Mouse (Mus musculus) forebrain, embryonic 12.5 days (tissue): ENCODE data around the gene Kazn. TPM values are rescaled to one million over a fixed set of nuclear protein-coding genes. Genes with fewer than 3 reads are reported as not detected.
A peak's percentile ranks its signal among the peaks of the same experiment; 100 is the strongest.

Source experiments
- ATAC-seq: fragments of 200-750 bp; cut with Nextera tagmentation; 2 replicates; pipeline ENCODE4 v1.8.0; 2017; ENCODE audit warnings: moderate TSS enrichment; ENCODE audit not compliant: low FRiP score
- H3K27ac ChIP-seq: fragments of 300-500 bp; sonication (generic); 2 replicates; pipeline ENCODE4 v1.5.1; 2016; ENCODE audit warnings: mild to moderate bottlenecking
- H3K27me3 ChIP-seq: fragments of 300-500 bp; sonication (generic); 2 replicates; pipeline ENCODE4 v1.6.1; 2016; ENCODE audit warnings: mild to moderate bottlenecking
- H3K36me3 ChIP-seq: fragments of 300-500 bp; sonication (generic); replicated peaks from 2 replicates; pipeline ENCODE4 v1.6.1; 2016; ENCODE audit warnings: mild to moderate bottlenecking
- H3K4me1 ChIP-seq: fragments of 300-500 bp; sonication (generic); 2 replicates; pipeline ENCODE4 v1.6.1; 2016
- H3K4me2 ChIP-seq: fragments of 300-500 bp; sonication (generic); 2 replicates; pipeline ENCODE4 v1.6.1; 2016; ENCODE audit warnings: mild to moderate bottlenecking, moderate library complexity
- H3K4me3 ChIP-seq: fragments of 300-500 bp; sonication (generic); replicated peaks from 2 replicates; pipeline ENCODE4 v1.5.1; 2016; ENCODE audit warnings: mild to moderate bottlenecking
- H3K9ac ChIP-seq: fragments of 300-500 bp; sonication (generic); 2 replicates; pipeline ENCODE4 v1.6.1; 2016; ENCODE audit warnings: mild to moderate bottlenecking
- H3K9me3 ChIP-seq: fragments of 300-500 bp; sonication (generic); 2 replicates; pipeline ENCODE4 v1.6.1; 2016
- WGBS: fragments of 180-500 bp; shearing (Covaris S2); methylation state at CpG from one replicate; pipeline ENCODE4 v1.1.7; 2016; 5-methylcytosine and 5-hydroxymethylcytosine counted together
- polyA plus RNA-seq: library from polyadenylated mRNA; unstranded; fragments of >200 nt; fragmentation: Nextera tagmentation; extraction: Ambion mirVana; gene quantifications from 2 replicates; pipeline ENCODE4 v1.2.1, GENCODE M21; 2016

Kazn gene
- polyA plus RNA-seq, 1 experiment from 2014 or later: 22.2 TPM

DNA sequence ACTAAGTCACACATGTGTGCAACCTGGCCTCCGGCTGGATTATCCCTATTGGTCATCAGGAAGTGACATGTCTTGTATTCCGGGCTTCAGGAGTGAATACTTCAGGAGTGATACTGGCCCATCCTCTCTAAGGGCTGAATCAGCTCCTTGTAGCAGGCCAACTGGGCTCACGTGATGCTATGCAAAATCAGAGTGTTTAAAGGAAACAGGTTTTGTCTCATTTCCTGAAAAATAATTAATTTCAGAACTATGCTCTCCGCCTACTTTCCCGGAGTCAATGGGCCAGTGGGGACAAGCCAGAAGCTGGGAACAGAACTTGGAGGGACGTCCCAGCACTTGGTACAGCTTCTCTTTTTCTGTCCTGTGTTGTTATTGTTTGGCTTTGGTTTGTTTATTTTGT lies 150.4 kb downstream of the Kazn start:
- no peaks in the 10 kb centered on the region for H3K36me3 ChIP-seq
- WGBS: 80% methylated on average over 6 of the region's 6 CpGs
- H3K4me3 ChIP-seq: no peak overlapping the region
- no peak for ATAC-seq
- peaks cover 33% of the 10 kb centered on the region for H3K27me3 ChIP-seq
- peaks cover 19% of the 10 kb centered on the region for H3K4me1 ChIP-seq
- H3K27ac ChIP-seq: 0 out of 2 replicates have a peak overlapping the region, but pooled peaks have one; percentile 13
- H3K9ac ChIP-seq: no peak overlapping the region
- H3K9me3 ChIP-seq: no peaks in the 10 kb centered on the region
- H3K4me2 ChIP-seq: no peak overlapping the region

DNA sequence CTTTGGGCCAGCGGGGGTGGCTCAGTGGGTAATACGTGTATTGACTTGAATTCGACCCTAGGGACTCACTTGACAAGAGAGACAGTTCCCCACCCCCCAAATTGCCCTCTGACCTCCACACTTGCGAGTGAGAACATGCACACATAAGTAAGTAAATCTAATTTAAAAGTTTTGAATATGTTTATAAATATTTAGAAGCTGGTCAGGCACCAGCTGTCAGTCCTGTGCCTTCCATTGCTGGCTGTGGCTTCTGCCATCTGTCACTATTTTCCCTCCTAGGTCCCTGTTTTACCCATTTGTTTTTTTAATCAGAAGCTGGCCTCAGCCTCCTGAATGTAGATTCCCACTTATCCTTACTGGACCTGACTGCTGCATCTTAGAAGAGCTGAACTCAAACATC lies 150.8 kb downstream of the Kazn start:
- Histone ChIP-seq H3K4me3 (no peak overlapping the region), H3K9ac (no peak overlapping the region), H3K4me2 (no peak overlapping the region), H3K27me3 (peaks cover 36% of the 10 kb centered on the region), H3K9me3 (no peaks in the 10 kb centered on the region), H3K36me3 (no peaks in the 10 kb centered on the region), H3K4me1 (peaks cover 23% of the 10 kb centered on the region), H3K27ac (0 out of 2 replicates have a peak overlapping the region, but pooled peaks have one; percentile 13)
- WGBS: 50% methylated on average over 4 of the region's 4 CpGs
- no peak for ATAC-seq

DNA sequence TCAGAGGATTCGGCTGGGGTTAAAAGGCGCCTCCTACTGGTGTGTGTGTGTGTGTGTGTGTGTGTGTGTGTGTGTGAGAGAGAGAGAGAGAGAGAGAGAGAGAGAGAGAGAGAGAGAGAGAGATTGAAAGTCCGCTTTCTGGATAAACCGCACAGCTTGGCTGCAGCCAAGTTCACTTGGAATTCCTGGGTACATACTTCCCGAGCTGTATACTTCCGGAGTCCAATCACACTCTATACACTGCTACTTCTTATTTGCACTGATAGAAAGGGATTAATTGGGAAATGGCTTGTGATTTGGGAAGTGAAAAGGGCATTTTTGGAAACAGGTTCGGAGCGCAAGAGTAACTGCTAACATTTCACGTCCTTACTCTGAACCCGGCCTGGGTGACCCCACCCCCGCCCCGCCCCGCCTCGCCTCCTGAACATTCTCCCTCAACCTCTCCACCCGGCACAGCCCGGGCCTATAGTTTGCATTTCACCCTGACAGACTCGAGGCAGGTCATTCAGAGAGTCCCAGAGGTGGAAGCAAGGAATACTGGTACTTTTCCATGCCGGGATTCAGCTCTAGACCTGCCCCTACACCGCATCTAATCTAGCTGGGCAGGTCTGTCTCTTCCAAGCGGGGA lies 154.2 kb downstream of the Kazn start:
- peaks cover 33% of the 10 kb centered on the region for H3K4me1 ChIP-seq
- H3K4me3 ChIP-seq: peak overlapping the region; percentile 66
- H3K36me3 ChIP-seq: no peaks in the 10 kb centered on the region
- no peak overlapping the region for H3K27ac ChIP-seq
- H3K27me3 ChIP-seq: peaks cover 61% of the 10 kb centered on the region
- H3K9ac ChIP-seq: no peak overlapping the region
- H3K9me3 ChIP-seq: no peaks in the 10 kb centered on the region
- WGBS: 3% methylated on average over 20 of the region's 20 CpGs
- ATAC-seq: no peak
- H3K4me2 ChIP-seq: peak overlapping the region; percentile 99

DNA sequence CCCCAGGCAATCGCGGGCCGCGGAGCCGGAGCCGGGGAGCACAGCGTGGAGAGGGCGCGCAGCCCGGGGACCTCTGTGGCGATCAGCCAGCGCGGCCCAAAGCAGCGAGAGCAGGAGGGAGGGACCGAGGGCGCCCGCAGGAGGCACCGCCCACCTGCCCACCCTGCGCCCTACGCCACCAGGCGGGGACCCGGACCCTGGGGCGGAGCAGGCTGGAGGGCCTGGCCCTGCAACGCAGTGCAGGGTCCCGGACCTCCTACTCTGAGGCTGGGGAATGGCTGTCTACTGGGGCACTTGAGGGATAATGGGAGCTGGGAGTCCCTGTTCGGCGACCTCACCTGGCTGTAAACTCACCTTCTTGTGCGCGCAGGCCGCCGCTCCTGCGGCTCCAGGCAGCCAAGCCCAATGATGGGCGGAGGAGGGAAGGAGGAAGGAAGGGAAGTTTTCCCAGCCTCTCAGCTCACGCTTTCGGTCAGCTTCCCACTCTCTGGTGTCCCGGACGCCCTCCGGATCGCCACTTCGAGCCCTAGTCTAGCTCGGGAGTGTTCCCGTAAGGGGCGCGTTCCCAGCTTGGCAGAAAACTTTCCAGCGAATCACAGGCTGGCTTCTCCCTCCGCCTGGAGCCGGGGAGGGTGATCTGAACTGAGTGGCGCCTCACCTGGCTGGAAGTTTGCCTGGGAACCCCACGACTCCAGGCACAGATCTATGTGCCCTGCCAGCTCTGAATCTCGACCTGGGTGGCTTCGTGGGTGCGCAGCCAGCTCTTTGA lies 154.9 kb downstream of the Kazn start, which contains the start of gene Tmem51:
Tmem51 (minus strand) TSS at position 174 of the 769 bp plus-strand sequence.
- Histone ChIP-seq H3K27me3 (peaks cover 58% of the 10 kb centered on the region), H3K9me3 (no peaks in the 10 kb centered on the region), H3K4me3 (peak within 1 kb of the TSS; percentile 66), H3K9ac (peak within 1 kb of the TSS; percentile 66), H3K36me3 (no peaks in the 10 kb centered on the region), H3K4me1 (peaks cover 33% of the 10 kb centered on the region), H3K27ac (no peak within 1 kb of the TSS), H3K4me2 (peak within 1 kb of the TSS; percentile 99)
- peak; percentile 59; the same call in 1 of the 2 replicates for ATAC-seq
- WGBS: under 1% methylated on average over 52 of the region's 52 CpGs

DNA sequence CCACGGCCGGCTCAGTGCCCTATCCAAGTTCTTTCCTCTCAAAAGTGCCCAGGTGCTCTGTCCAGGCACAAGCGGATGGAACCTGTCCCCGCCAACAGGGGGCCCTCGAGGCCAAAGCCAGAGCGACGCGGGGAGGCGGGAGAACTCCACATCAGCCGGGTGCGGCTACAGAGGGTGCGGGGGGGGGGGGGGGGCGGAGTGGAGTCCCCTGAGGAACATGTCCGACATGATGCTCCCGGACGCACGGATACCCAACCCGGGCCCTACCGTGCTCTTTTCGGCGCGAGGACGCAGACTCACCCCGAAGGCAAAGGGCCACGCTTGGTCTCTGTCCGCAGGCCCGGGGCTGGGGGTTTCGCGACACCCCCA lies 155.5 kb downstream of the Kazn start:
- no peak overlapping the region for H3K27ac ChIP-seq
- H3K9ac ChIP-seq: peak overlapping the region; percentile 66
- peak overlapping the region; percentile 99 for H3K4me2 ChIP-seq
- peaks cover 58% of the 10 kb centered on the region for H3K27me3 ChIP-seq
- peaks cover 33% of the 10 kb centered on the region for H3K4me1 ChIP-seq
- peak; percentile 80 for ATAC-seq
- under 1% methylated on average over 25 of the region's 29 CpGs for WGBS
- H3K9me3 ChIP-seq: no peaks in the 10 kb centered on the region
- peak overlapping the region; percentile 66 for H3K4me3 ChIP-seq
- no peaks in the 10 kb centered on the region for H3K36me3 ChIP-seq

DNA sequence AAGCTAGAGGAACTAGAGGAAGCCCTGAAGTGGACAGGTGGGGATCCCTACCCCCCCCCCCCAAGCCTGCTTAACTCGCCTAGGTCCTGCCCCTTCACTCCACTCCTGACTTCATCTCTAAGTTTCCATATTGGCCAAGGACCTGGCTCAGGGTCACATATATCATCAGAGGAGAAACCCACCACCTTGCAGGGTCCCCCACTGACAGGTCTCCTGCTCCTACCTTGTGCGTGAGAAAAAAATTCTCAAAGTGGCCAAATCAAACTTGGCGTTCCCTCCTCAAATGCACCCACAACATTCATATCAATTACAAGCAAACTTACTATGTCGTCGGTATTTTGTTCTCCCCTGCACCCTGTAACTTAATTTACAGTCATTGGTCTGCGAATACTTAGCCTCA lies 156.0 kb downstream of the Kazn start:
- H3K4me2 ChIP-seq: peak overlapping the region; percentile 99
- peaks cover 58% of the 10 kb centered on the region for H3K27me3 ChIP-seq
- no peak for ATAC-seq
- H3K27ac ChIP-seq: no peak overlapping the region
- 53% methylated on average over 6 of the region's 6 CpGs for WGBS
- no peaks in the 10 kb centered on the region for H3K9me3 ChIP-seq
- no peak overlapping the region for H3K9ac ChIP-seq
- H3K4me3 ChIP-seq: no peak overlapping the region
- peaks cover 30% of the 10 kb centered on the region for H3K4me1 ChIP-seq
- H3K36me3 ChIP-seq: no peaks in the 10 kb centered on the region

DNA sequence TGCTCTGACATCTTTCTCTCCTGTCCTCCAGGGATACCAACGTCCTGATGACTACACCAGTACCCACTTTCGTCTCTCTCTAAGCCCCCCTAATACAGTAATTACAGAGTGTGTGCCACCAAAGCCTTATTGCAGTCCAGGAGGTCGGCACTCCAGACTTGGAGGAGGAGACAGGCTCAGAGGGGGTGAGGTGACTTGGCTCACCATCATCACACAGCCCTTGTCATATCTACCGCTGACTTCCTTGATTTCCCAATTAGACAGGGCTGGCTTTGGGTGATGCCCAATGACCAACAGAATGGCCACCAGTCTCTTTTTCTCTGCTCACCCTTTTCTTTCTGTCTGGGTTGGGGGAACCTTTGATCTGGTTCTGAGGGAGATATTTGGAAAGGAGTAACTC lies 156.5 kb downstream of the Kazn start:
- H3K9ac ChIP-seq: no peak overlapping the region
- WGBS: 75% methylated on average over 4 of the region's 4 CpGs
- H3K4me2 ChIP-seq: no peak overlapping the region
- no peak overlapping the region for H3K27ac ChIP-seq
- no peaks in the 10 kb centered on the region for H3K9me3 ChIP-seq
- H3K36me3 ChIP-seq: no peaks in the 10 kb centered on the region
- H3K27me3 ChIP-seq: peaks cover 58% of the 10 kb centered on the region
- ATAC-seq: no peak
- H3K4me3 ChIP-seq: no peak overlapping the region
- peaks cover 28% of the 10 kb centered on the region for H3K4me1 ChIP-seq

DNA sequence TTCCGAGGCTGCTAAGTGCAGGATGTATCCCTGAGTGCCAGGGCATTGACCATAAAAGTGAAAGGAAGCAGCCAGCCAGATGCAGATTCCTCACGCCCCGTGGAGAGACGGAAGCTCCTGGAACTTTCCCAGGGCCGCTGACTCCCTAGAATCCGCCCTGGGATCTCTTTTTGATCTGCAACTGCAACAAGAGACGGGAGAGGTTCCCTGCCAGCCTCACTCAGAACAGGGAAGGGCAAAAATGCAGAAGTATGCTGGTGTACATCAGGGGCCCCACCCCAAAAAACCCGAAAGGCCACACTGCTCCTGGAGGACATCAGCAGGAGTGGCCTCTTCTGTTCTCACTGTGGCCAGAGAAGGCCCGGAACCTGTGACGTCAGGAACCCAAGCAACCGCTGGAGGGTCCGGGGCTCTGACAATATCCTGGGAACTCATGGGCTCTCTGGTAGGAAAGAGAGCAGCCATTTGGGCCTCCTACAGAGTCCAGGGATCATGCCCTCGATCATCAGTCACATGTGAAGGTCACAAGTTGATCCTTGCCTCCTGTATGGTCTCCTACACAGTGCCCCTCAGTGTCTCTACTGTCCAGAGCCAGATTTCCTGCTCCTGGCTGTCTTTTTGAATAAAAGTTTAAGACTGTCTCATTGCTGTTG lies 157.4 kb downstream of the Kazn start:
- no peaks in the 10 kb centered on the region for H3K36me3 ChIP-seq
- WGBS: 65% methylated on average over 13 of the region's 13 CpGs
- H3K27me3 ChIP-seq: peaks cover 57% of the 10 kb centered on the region
- no peak overlapping the region; the same call in 1 of the 2 replicates for H3K27ac ChIP-seq
- no peak for ATAC-seq
- no peak overlapping the region for H3K4me3 ChIP-seq
- H3K9me3 ChIP-seq: no peaks in the 10 kb centered on the region
- peaks cover 31% of the 10 kb centered on the region for H3K4me1 ChIP-seq
- no peak overlapping the region for H3K4me2 ChIP-seq
- no peak overlapping the region for H3K9ac ChIP-seq

DNA sequence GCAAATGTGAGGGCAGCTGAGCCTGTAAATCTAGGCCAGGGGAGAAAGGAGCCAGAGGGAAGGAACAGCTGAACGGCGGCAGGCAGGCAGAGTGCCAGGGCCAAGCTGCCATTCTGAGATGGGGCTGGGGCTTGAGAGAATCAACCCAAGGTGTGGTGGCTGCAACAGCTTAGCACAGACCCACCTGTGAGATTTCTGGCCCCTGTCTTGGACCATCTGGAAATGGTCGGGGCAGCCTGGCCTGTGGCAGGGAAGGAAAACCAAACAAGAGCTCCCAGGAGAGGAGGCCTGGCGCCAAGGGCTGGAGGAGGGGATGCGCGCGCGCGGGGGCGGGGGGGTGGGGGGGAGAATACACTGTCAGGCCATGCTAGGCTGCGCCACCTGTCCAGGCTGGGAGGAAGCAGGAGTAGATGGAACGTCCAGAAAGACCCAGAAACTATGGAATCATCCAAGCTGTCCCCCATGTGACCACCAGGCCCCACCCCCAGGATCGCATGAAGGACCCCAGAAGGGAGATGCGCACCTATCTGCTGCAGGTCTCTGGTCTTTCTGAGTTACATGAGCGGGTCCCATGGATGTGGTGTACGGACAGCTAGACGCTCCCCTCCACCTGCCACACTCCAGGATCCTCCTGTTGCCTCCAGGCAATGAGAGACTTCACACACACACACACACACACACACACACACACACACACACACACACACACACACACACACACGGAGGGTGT lies 158.1 kb downstream of the Kazn start:
- Histone ChIP-seq H3K36me3 (no peaks in the 10 kb centered on the region), H3K4me2 (no peak overlapping the region), H3K27ac (no peak overlapping the region), H3K27me3 (peaks cover 50% of the 10 kb centered on the region), H3K4me1 (peaks cover 31% of the 10 kb centered on the region), H3K9ac (no peak overlapping the region), H3K4me3 (no peak overlapping the region), H3K9me3 (no peaks in the 10 kb centered on the region)
- WGBS: 59% methylated on average over 18 of the region's 18 CpGs
- ATAC-seq: no peak

DNA sequence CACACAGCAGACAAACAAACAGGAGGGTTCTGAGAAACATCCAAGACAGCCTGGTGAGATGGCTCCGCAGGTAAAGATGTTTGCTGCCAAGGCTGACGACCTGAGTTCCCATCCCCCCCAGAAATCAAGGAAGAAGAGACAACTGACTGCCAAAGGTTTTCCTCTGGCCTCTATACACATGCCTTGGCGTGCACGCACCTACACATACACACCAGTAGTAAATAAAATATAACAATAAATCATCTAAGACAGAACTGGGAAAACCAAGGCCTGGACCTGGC lies 158.8 kb downstream of the Kazn start:
- H3K9me3 ChIP-seq: no peaks in the 10 kb centered on the region
- H3K4me3 ChIP-seq: no peak overlapping the region
- 81% methylated on average over 4 of the region's 4 CpGs for WGBS
- no peak overlapping the region for H3K9ac ChIP-seq
- peaks cover 48% of the 10 kb centered on the region for H3K27me3 ChIP-seq
- no peak for ATAC-seq
- no peaks in the 10 kb centered on the region for H3K36me3 ChIP-seq
- H3K4me2 ChIP-seq: no peak overlapping the region
- H3K4me1 ChIP-seq: peaks cover 31% of the 10 kb centered on the region
- no peak overlapping the region for H3K27ac ChIP-seq

DNA sequence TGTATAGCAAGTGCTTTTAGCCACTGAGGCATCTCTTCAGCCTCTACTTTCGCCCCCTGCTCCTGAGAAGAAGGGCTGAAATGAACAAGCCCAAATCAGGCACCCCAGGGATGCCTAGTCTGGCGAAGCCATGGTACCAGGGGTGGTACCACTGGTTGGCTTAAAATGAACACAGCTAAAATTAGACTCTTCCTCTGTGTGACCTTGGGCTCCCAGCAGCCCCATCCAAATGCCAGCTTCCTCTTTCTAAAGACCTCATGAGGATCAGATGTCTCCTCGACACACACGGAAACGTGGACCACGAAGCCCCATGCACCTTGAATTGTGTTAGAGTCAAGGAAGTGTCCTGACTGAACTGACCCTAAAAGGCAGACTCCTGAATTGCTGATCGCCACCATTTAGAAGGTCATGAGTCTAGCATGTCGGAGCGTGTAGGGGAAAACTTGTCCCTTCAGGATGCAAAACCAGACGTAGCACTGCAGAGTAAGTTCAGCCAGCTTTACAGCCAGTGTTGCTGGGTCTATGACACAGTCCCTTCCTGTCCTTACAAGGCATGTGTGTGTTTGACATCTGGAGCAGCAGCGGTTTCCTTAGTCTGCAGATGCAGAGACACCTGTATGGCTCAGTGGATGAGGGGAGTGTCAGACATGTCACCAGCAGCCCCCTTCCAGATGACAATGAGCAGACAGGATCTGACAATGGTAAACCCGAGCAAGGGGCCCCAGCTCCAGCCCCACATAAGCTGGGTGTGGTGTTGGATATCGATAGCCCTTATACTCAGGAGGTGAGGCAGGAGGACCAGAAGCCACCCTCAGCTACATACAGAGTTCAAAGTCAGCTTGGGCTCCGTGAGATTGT lies 159.3 kb downstream of the Kazn start:
- ATAC-seq: no peak

More for the DNA sequence above, 159.3 kb downstream of the Kazn start:
- Histone ChIP-seq H3K4me3 (no peak overlapping the region), H3K9me3 (no peaks in the 10 kb centered on the region), H3K27ac (no peak overlapping the region), H3K9ac (no peak overlapping the region), H3K36me3 (no peaks in the 10 kb centered on the region), H3K4me1 (peaks cover 29% of the 10 kb centered on the region), H3K27me3 (peaks cover 45% of the 10 kb centered on the region), H3K4me2 (no peak overlapping the region)
- 85% methylated on average over 14 of the region's 14 CpGs for WGBS
